Mouse (Mus musculus) midbrain, embryonic 10.5 days (tissue): Measurements from ENCODE around the gene 1110032A03Rik. TPM values are rescaled to one million over a fixed set of nuclear protein-coding genes. Genes with fewer than 3 reads are reported as not detected.
A peak's percentile ranks its signal among the peaks of the same experiment; 100 is the strongest.

Experiments
- DNase-seq: peaks from one replicate; pipeline ENCODE4 v3.0.0-alpha.2; 2017; ENCODE audit warnings: low spot score
- H3K27ac ChIP-seq: fragments of 300-500 bp; sonication (generic); replicated peaks from 2 replicates; pipeline ENCODE4 v1.5.1; 2016; ENCODE audit warnings: mild to moderate bottlenecking
- H3K27me3 ChIP-seq: fragments of 300-500 bp; sonication (generic); 2 replicates; pipeline ENCODE4 v1.6.1; 2016; ENCODE audit warnings: low read depth, mild to moderate bottlenecking; ENCODE audit not compliant: poor library complexity, severe bottlenecking
- H3K36me3 ChIP-seq: fragments of 300-500 bp; sonication (generic); 2 replicates; pipeline ENCODE4 v1.6.1; 2016; ENCODE audit warnings: mild to moderate bottlenecking, moderate library complexity
- H3K4me1 ChIP-seq: fragments of 300-500 bp; sonication (generic); 2 replicates; pipeline ENCODE4 v1.6.1; 2016
- H3K4me3 ChIP-seq: fragments of 300-500 bp; sonication (generic); 2 replicates; pipeline ENCODE4 v1.5.1; 2016; ENCODE audit warnings: mild to moderate bottlenecking, moderate library complexity
- H3K9me3 ChIP-seq: fragments of 300-500 bp; sonication (generic); replicated peaks from 2 replicates; pipeline ENCODE4 v1.6.1; 2016; ENCODE audit warnings: mild to moderate bottlenecking
- WGBS: fragments of 180-500 bp; shearing (Covaris S2); methylation state at CpG from one replicate; pipeline ENCODE4 v1.1.7; 2016; 5-methylcytosine and 5-hydroxymethylcytosine counted together
- polyA plus RNA-seq: library from polyadenylated mRNA; unstranded; fragments of >200 nt; fragmentation: Nextera tagmentation; extraction: Ambion mirVana; gene quantifications from 2 replicates; pipeline ENCODE4 v1.2.1, GENCODE M21; 2016

Gene 1110032A03Rik
- polyA plus RNA-seq, 1 experiment from 2014 or later, result 30.1 TPM

DNA sequence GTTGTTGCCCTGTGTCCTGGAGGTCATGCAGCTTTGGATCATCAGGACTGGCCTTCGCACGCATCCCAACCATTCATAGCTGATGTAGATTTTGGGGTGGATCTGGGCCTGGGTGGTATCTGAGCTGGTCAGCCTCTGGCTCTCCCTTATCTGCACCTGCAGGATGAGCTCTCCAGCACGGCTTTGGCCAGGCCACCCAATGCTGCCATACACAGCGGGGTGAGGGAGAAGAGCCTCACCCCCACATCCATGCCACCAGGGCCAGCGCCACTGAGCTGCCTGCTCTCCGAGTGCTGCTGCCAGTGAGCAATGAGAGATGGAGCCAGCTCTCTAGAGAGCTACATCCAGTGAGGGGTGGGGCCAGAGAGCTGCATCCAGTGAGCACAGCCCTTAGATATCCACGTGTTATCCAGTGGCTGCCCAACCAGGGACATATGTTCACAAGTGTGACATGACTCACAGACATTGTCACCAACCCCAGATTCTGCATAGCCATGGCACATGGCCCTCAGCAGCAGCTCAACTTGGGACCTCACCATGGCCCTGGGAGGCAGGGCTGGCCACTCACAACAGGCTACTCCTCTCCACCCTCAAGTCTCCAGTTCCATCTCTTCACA is 27.8 kb upstream of the 1110032A03Rik start:
- no peaks in the 10 kb centered on the region for H3K9me3 ChIP-seq
- H3K4me3 ChIP-seq, result no peak overlapping the region
- no peak for DNase-seq
- no peaks in the 10 kb centered on the region for H3K4me1 ChIP-seq
- H3K27me3 ChIP-seq, result no peaks in the 10 kb centered on the region
- H3K36me3 ChIP-seq, result peaks cover 81% of the 10 kb centered on the region
- WGBS, result 92% methylated on average over 7 of the region's 7 CpGs
- no peak overlapping the region; the same call in 1 of the 2 replicates for H3K27ac ChIP-seq

DNA sequence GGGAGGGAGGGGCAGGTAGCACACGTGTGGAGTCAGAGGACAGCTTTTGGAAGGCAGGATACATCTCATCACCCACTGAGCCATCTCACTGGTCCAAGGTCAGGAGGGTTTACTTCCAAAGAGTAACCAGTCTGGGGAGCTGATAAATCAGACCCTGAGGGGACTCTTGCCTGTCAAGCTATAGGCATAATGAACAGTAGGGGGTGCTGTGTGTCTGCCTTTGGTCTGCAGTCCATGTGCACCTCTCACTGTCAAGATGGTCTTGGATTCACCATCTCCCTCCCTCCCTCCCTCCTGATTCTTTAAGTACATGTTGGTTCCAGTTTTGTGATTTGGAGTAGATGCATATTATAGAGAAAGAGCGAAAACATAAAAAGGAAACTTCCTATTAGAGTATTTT is 25.7 kb upstream of the 1110032A03Rik start:
- no peak for DNase-seq
- Histone ChIP-seq H3K27me3 (no peaks in the 10 kb centered on the region), H3K4me3 (no peak overlapping the region), H3K9me3 (no peaks in the 10 kb centered on the region), H3K27ac (no peak overlapping the region), H3K4me1 (no peaks in the 10 kb centered on the region), H3K36me3 (peaks cover 62% of the 10 kb centered on the region)
- 58% methylated on average over 2 of the region's 2 CpGs for WGBS

DNA sequence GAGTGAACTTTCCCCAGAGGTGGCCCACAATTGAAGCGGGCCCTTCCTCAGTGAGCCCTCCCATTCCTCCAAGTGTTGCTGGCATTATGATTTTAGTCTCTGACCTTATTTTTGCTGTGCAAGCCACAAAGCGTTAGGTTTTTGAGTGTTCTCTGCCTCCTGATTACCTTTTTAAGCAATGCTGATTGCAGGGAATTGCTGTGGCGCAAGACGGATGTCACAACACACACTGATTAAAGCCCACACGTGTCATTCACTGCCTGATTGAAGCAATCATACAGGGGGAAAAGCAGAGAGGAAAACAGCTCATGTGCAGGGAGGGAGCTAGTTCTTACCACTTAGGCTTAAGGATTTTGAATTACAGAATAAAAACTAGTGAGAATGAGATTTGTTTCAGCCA is 23.0 kb upstream of the 1110032A03Rik start:
- WGBS, result 92% methylated on average over 5 of the region's 5 CpGs
- no peaks in the 10 kb centered on the region for H3K4me1 ChIP-seq
- no peaks in the 10 kb centered on the region for H3K27me3 ChIP-seq
- no peak overlapping the region for H3K27ac ChIP-seq
- H3K4me3 ChIP-seq, result no peak overlapping the region
- no peaks in the 10 kb centered on the region for H3K9me3 ChIP-seq
- no peak for DNase-seq
- H3K36me3 ChIP-seq, result peaks cover 44% of the 10 kb centered on the region

DNA sequence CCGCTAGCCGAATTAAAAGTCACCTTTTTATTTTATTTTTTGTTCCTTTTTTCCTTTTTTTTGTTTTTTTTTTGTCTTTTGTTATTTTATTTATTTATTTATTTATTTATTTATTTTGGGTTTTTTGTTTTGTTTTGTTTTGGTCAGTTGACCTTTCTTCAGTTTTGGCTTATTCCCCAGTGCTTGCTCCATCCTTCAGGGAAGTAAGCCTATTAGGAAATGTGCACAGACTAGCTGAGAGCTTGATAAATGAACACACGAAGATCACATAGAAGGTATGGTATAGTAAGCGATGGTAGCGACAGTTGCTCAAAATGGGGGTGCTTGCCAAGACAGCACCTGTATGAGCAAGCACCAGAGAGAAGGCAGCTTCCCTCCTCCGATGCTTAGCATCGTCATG is 22.3 kb upstream of the 1110032A03Rik start:
- DNase-seq, result no peak
- Histone ChIP-seq H3K27ac (no peak overlapping the region), H3K4me1 (no peaks in the 10 kb centered on the region), H3K4me3 (no peak overlapping the region), H3K9me3 (no peaks in the 10 kb centered on the region), H3K27me3 (no peaks in the 10 kb centered on the region), H3K36me3 (peaks cover 42% of the 10 kb centered on the region)
- WGBS, result 96% methylated on average over 7 of the region's 7 CpGs

DNA sequence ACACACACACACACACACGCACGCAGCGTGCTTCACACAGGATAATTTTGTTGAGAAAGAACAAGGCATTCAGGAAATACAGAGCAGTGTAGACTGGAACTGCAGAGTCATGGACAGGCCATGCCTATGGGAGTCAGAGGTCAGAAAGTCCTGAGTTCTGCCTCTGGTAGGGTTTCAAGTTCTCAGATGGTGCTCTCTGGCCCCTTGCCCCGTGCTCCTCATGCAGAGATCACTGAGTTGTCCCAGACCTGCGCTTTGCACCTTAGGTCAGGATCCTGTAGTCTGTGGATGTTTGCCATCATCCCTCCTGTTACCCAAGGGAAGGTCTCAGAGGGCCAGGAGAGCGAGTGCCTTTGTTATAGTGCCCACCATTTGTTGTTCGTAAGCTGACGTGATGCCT is 21.5 kb upstream of the 1110032A03Rik start:
- no peaks in the 10 kb centered on the region for H3K9me3 ChIP-seq
- no peak overlapping the region for H3K27ac ChIP-seq
- H3K4me3 ChIP-seq, result no peak overlapping the region
- DNase-seq, result no peak
- no peaks in the 10 kb centered on the region for H3K27me3 ChIP-seq
- H3K36me3 ChIP-seq, result peaks cover 42% of the 10 kb centered on the region
- 91% methylated on average over 8 of the region's 8 CpGs for WGBS
- no peaks in the 10 kb centered on the region for H3K4me1 ChIP-seq

DNA sequence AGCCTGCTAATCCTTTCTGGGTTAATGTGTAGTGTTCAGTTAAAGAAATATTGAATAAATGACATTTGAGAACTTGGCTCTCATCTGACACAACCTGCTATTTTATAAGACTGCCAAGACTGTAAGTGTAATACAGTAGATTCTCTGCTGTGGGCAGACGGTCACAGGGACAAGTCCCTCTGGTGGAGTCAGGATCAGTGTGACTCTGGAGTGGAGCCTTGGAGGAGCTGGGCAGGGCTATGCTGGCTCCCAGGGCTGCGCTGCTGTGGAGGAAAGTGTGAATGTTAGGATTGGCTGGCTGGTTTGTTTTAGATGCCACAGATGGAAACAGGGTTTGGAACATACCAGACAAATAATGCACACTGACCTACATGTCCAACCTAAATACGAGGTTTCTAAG is 19.9 kb upstream of the 1110032A03Rik start:
- peaks cover 46% of the 10 kb centered on the region for H3K36me3 ChIP-seq
- WGBS, result 94% methylated on average over 3 of the region's 3 CpGs

DNA sequence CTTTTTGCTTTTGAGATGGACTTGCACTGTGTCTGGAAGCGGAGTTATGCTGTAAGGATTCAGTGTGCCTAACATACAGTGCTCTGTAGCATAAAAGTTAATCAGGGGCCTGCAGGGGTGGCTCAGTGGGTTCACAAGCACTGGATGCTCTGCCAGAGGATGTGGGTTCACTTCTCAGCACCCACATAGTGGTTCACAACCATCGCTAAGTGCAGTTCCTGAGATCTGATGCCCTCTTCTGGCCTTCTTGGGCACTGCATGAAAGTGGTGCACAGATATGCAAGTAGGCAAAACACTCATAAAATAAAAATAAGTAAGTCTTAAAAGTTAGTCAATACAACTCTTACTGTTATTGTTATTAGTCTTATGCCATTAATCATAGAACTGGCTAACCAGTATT is 6.8 kb upstream of the 1110032A03Rik start:
- no peaks in the 10 kb centered on the region for H3K4me1 ChIP-seq
- peaks cover 91% of the 10 kb centered on the region for H3K36me3 ChIP-seq
- H3K4me3 ChIP-seq, result no peak overlapping the region
- H3K9me3 ChIP-seq, result no peaks in the 10 kb centered on the region
- H3K27ac ChIP-seq, result no peak overlapping the region
- peak; percentile 29 for DNase-seq
- H3K27me3 ChIP-seq, result no peaks in the 10 kb centered on the region
- WGBS, result 70% methylated on average over 2 of the region's 2 CpGs

More for the DNA sequence above, 19.9 kb upstream of the 1110032A03Rik start:
- no peaks in the 10 kb centered on the region for H3K4me1 ChIP-seq
- DNase-seq, result no peak
- H3K27ac ChIP-seq, result no peak overlapping the region
- no peaks in the 10 kb centered on the region for H3K27me3 ChIP-seq
- H3K9me3 ChIP-seq, result no peaks in the 10 kb centered on the region
- H3K4me3 ChIP-seq, result no peak overlapping the region

DNA sequence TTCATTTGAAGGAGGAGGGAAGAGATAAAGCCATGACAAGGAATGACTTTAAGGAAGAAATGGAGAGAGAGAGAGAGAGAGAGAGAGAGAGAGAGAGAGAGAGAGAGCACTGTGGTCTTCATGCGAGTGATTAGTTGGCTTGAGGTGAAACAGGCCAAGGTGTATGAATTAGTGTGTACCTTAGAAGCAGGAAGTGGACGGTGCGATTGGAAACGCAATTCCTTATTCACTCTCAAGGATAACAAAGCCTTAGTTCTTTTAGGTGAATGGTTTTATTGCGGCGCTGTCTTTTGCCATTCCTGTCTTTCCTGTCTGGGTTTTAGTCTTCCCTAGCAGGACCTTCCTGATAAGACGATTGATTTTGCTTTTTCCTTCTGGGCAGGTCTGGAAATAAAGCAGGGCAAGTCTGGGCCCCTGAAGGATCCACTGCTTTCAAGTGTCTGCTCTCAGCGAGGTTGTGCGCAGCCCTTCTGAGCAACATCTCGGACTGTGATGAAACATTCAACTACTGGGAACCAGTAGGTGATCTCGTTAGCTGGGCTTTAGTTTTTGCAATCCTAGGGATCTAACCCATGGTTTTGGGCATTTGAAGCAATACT is 941 bp upstream of the 1110032A03Rik start:
- Histone ChIP-seq H3K4me3 (peak overlapping the region; percentile 96), H3K27ac (peak overlapping the region; percentile 93), H3K27me3 (no peaks in the 10 kb centered on the region), H3K9me3 (no peaks in the 10 kb centered on the region), H3K4me1 (peaks cover 24% of the 10 kb centered on the region), H3K36me3 (peaks cover 48% of the 10 kb centered on the region)
- WGBS, result 75% methylated on average over 11 of the region's 11 CpGs
- DNase-seq, result no peak

DNA sequence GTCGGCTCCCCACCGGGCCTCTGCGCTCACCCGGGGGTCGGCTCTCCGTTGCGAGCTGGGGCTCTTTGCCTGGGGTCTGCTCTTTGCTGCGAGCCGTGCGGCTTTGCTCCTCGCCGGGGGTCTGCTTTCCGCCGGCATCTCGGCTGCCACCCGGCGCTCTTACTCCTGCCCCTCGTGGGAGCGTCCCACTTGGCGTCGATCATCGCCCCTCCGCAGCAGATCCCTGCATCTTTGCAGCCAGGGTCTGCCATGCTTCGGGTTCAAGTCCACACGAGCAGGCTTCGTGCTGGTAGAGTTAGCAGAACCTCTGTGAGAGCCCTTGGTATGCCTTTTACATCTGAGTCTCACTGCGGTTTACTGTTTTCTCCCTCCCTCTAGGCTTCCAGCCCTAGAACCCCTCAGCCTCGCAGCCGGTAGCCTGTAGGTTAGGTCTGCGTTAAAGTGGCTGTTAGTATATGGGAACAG is 374 bp upstream of the 1110032A03Rik start:
- under 1% methylated on average over 28 of the region's 30 CpGs for WGBS
- Histone ChIP-seq H3K4me3 (peak overlapping the region; percentile 96), H3K36me3 (peaks cover 42% of the 10 kb centered on the region), H3K4me1 (peaks cover 24% of the 10 kb centered on the region), H3K27ac (peak overlapping the region; percentile 93), H3K27me3 (no peaks in the 10 kb centered on the region), H3K9me3 (no peaks in the 10 kb centered on the region)
- DNase-seq, result no peak

DNA sequence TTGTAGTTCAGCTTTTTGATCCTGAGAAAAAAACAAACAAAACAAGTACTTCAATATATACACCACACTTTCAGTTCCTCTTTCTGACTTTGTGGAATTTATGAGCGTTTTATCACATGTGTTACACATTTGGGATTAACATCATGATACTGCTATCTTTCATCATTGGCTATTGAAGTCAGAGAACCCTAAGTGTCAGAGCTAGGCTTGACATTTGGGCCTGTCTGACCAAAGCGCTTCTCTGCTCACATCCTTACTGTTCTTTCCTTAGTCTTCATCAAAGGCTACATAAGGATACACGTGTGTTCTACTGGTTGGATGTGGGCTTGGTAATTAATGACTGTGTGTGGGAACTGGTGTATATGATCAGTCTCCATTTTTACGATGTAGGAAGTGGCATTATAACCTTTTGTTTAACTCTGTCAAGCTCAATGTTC is 1.3 kb downstream of the 1110032A03Rik start:
- H3K4me1 ChIP-seq, result peaks cover 27% of the 10 kb centered on the region
- peaks cover 26% of the 10 kb centered on the region for H3K36me3 ChIP-seq
- H3K27ac ChIP-seq, result no peak overlapping the region
- H3K9me3 ChIP-seq, result no peaks in the 10 kb centered on the region
- WGBS, result 81% methylated on average over 4 of the region's 4 CpGs
- no peaks in the 10 kb centered on the region for H3K27me3 ChIP-seq
- DNase-seq, result no peak
- peak overlapping the region; percentile 96; the same call in 1 of the 2 replicates for H3K4me3 ChIP-seq

DNA sequence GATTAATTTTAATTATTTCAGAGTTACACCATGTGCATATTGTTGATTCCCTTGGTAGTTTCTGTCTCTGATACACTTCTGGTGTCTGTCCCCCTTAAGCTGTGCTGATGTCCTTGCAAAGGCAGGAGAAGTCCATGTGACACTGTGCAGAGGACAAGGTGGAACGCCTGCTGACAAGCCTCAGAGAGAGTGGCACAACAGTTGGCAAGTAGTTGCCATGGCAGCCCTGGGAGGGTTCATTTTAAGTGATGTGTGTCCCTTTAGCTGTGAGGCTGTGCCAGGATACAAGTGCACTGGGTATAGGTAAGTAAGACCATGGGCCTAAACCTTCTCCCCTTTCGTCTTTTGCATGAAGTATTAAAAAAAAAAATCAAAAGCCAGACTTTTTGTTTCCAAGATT is 5.3 kb downstream of the 1110032A03Rik start:
- Histone ChIP-seq H3K9me3 (no peaks in the 10 kb centered on the region), H3K4me3 (no peak overlapping the region), H3K36me3 (peaks cover 12% of the 10 kb centered on the region; the same call in 1 of the 2 replicates), H3K27ac (no peak overlapping the region), H3K27me3 (no peaks in the 10 kb centered on the region), H3K4me1 (peaks cover 28% of the 10 kb centered on the region)
- no peak for DNase-seq
- WGBS, result 86% methylated on average over 2 of the region's 2 CpGs

DNA sequence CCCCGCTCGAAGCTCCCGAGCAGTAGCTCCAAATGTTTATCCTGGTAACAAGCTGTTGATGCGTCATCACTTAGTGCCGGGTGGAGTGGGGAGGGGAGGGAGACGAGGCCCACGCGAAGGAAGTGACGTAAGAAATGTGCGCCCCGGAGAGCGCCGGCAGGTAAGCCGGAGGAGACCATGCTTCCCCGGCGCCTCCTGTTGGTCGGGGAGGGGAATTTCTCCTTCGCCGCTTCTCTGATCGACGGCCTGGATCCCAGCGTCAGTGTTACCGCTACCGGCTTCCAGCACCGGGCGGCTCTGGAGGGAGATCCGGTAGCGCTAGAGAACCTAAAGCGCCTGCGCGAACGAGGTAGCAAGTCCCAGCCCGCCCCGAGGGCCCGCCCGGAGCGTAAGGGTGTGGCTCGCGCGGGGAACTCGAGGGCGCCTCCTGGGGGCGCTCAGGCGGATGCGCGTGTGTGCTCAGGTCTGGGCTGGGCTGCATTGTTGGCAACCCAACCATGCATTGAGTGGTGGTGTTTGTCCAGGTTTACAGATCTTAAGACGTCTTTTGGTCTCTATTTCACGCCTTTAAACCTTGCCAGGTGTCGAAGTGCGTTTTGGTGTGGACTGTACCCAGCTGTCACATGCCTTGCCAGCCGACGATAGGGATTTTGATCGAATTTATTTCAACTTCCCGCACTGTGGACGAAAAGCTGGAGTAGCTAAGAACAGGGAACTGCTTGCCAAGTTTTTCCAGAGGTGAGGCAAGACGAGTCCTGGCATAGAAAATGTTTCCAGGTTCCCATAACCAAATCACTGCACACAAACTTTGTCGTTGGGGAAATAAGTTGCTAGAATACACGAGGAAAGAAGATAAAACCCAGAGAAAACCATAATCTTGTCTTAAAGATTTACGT is 7.0 kb downstream of the 1110032A03Rik start, which contains the start of gene Fdxacb1:
Fdxacb1 (plus strand) TSS at position 130 of the 896 bp plus-strand sequence.
- H3K27ac ChIP-seq, result peak within 1 kb of the TSS; percentile 93
- DNase-seq, result peak; percentile 97
- peaks cover 18% of the 10 kb centered on the region for H3K4me1 ChIP-seq
- peak within 1 kb of the TSS; percentile 76 for H3K4me3 ChIP-seq
- no peaks in the 10 kb centered on the region for H3K27me3 ChIP-seq
- 6% methylated on average over 59 of the region's 59 CpGs for WGBS
- peaks cover 12% of the 10 kb centered on the region; the same call in 1 of the 2 replicates for H3K36me3 ChIP-seq
- H3K9me3 ChIP-seq, result no peaks in the 10 kb centered on the region
